Mouse (Mus musculus) neural tube, embryonic 11.5 days (tissue): ENCODE data around the gene Defa28. TPM values are rescaled to one million over a fixed set of nuclear protein-coding genes. Genes with fewer than 3 reads are reported as not detected.
"Not testable (repeated sequence)": the region's sequence is repeated elsewhere in the genome, so short reads cannot be mapped to it uniquely, and the experiment has no call there.

Experiments used
- ATAC-seq: fragments of 200-750 bp; cut with Nextera tagmentation; 2 replicates; pipeline ENCODE4 v1.8.0; 2017; ENCODE audit warnings: moderate number of reproducible peaks, mild to moderate bottlenecking, moderate TSS enrichment, moderate library complexity; ENCODE audit not compliant: insufficient read depth, low FRiP score, low TSS enrichment
- DNase-seq: peaks from one replicate; pipeline ENCODE4 v3.0.0-alpha.2; 2015; ENCODE audit warnings: low spot score
- H3K27ac ChIP-seq: fragments of 300-500 bp; sonication (generic); 2 replicates; pipeline ENCODE4 v1.5.1; 2014; ENCODE audit warnings: low read depth, mild to moderate bottlenecking, low read length
- H3K27me3 ChIP-seq: fragments of 300-500 bp; sonication (generic); 2 replicates; pipeline ENCODE4 v1.6.1; 2014; ENCODE audit warnings: mild to moderate bottlenecking, low read length, mixed read lengths; ENCODE audit not compliant: control insufficient read depth, insufficient read depth
- H3K36me3 ChIP-seq: fragments of 300-500 bp; sonication (generic); 2 replicates; pipeline ENCODE4 v1.6.1; 2014; ENCODE audit warnings: mild to moderate bottlenecking, low read length, moderate library complexity, mixed read lengths; ENCODE audit not compliant: control insufficient read depth, insufficient read depth
- H3K4me1 ChIP-seq: fragments of 300-500 bp; sonication (generic); 2 replicates; pipeline ENCODE4 v1.6.1; 2014; ENCODE audit warnings: low read length, mixed read lengths; ENCODE audit not compliant: control insufficient read depth, insufficient read depth
- H3K4me2 ChIP-seq: fragments of 300-500 bp; sonication (generic); 2 replicates; pipeline ENCODE4 v1.6.1; 2014; ENCODE audit warnings: low read depth, mild to moderate bottlenecking, moderate library complexity
- H3K4me3 ChIP-seq: fragments of 300-500 bp; sonication (generic); 2 replicates; pipeline ENCODE4 v1.5.1; 2014; ENCODE audit warnings: low read depth, low read length
- H3K9ac ChIP-seq: fragments of 300-500 bp; sonication (generic); 2 replicates; pipeline ENCODE4 v1.6.1; 2014; ENCODE audit warnings: mild to moderate bottlenecking, low read length
- H3K9me3 ChIP-seq: fragments of 300-500 bp; sonication (generic); 2 replicates; pipeline ENCODE4 v1.6.1; 2016; ENCODE audit warnings: low read length; ENCODE audit not compliant: control insufficient read depth
- WGBS: fragments of 180-500 bp; shearing (Covaris S2); extraction: QIAGEN DNeasy Blood & Tissue Kit; methylation state at CpG from one replicate; pipeline ENCODE4 v1.1.7; 2014; 5-methylcytosine and 5-hydroxymethylcytosine counted together
- polyA plus RNA-seq: library from polyadenylated mRNA; unstranded; fragments of >200 nt; fragmentation: Nextera tagmentation; extraction: Ambion mirVana; gene quantifications from 2 replicates; pipeline ENCODE4 v1.2.1, GENCODE M21; 2014

Gene Defa28
- not detected in 2 replicates for polyA plus RNA-seq

GRCm38 (mm10) chr8:21582706-21583105 lies at the start of gene Defa28:
Gene Defa28, plus strand, starts transcription at chr8:21583006.
- not testable (repeated sequence) for ATAC-seq, H3K27ac ChIP-seq, DNase-seq, H3K27me3 ChIP-seq, H3K4me3 ChIP-seq, H3K4me1 ChIP-seq, H3K36me3 ChIP-seq, H3K9me3 ChIP-seq, H3K4me2 ChIP-seq, H3K9ac ChIP-seq
- no CpG with 5 or more reads among the region's 1 CpGs for WGBS

- H3K9ac ChIP-seq, H3K9me3 ChIP-seq: not testable (repeated sequence)
These were observed 17.7 kb upstream of the Defa28 start, which contains the start of gene Defa37 for GRCm38 (mm10) chr8:21565086-21565485. Gene Defa37, plus strand, starts transcription at chr8:21565386.

GRCm38 (mm10) chr8:21594408-21594807 lies 11.6 kb downstream of the Defa28 start, which contains the start of gene Gm7861:
Gene Gm7861, minus strand, starts transcription at chr8:21594508.
- H3K9me3 ChIP-seq, H3K27ac ChIP-seq, DNase-seq, H3K4me3 ChIP-seq, H3K27me3 ChIP-seq, ATAC-seq, H3K9ac ChIP-seq, H3K4me1 ChIP-seq, H3K36me3 ChIP-seq, H3K4me2 ChIP-seq: not testable (repeated sequence)
- no CpG with 5 or more reads among the region's 1 CpGs for WGBS

More at GRCm38 (mm10) chr8:21565086-21565485, 17.7 kb upstream of the Defa28 start, which contains the start of gene Defa37:
- not testable (repeated sequence) for ATAC-seq, H3K4me3 ChIP-seq, H3K27ac ChIP-seq, DNase-seq, H3K36me3 ChIP-seq, H3K4me1 ChIP-seq, H3K4me2 ChIP-seq, H3K27me3 ChIP-seq
- WGBS: no CpG with 5 or more reads among the region's 1 CpGs

- WGBS: no CpG with 5 or more reads among the region's 1 CpGs
These were observed 35.1 kb downstream of the Defa28 start, which contains the start of gene Defa26 for GRCm38 (mm10) chr8:21617883-21618282. Gene Defa26, plus strand, starts transcription at chr8:21618183.

More at GRCm38 (mm10) chr8:21617883-21618282, 35.1 kb downstream of the Defa28 start, which contains the start of gene Defa26:
- ATAC-seq, H3K4me1 ChIP-seq, H3K27ac ChIP-seq, DNase-seq, H3K4me2 ChIP-seq, H3K27me3 ChIP-seq, H3K9ac ChIP-seq, H3K36me3 ChIP-seq, H3K4me3 ChIP-seq, H3K9me3 ChIP-seq: not testable (repeated sequence)

Other genes with a start within 250 kb of the Defa28 start
- gene Defa2, start 204.5 kb upstream of the Defa28 start, polyA plus RNA-seq: not detected in 2 replicates
- not detected in 2 replicates for gene Defa33, start 191.2 kb upstream of the Defa28 start, polyA plus RNA-seq
- gene Defa36, start 155.6 kb upstream of the Defa28 start, polyA plus RNA-seq: not detected in 2 replicates
- not detected in 2 replicates for gene Gm7849, start 126.4 kb upstream of the Defa28 start, polyA plus RNA-seq
- not detected in 2 replicates for gene Defa20, start 73.7 kb upstream of the Defa28 start, polyA plus RNA-seq
- gene Defa32, start 54.0 kb upstream of the Defa28 start, polyA plus RNA-seq: not detected in 2 replicates
- not detected in 2 replicates for gene Defa37, start 17.6 kb upstream of the Defa28 start, polyA plus RNA-seq
- not detected in 2 replicates for gene Gm7861, start 11.5 kb downstream of the Defa28 start, polyA plus RNA-seq
- gene Defa26, start 35.2 kb downstream of the Defa28 start, polyA plus RNA-seq: not detected in 2 replicates
- not detected in 2 replicates for gene Defa17, start 72.8 kb downstream of the Defa28 start, polyA plus RNA-seq
- not detected in 2 replicates for gene Defa34, start 82.8 kb downstream of the Defa28 start, polyA plus RNA-seq
- gene AY761184, start 120.6 kb downstream of the Defa28 start, polyA plus RNA-seq: not detected in 2 replicates
- gene Defa24, start 151.5 kb downstream of the Defa28 start, polyA plus RNA-seq: not detected in 2 replicates
- gene Defb50, start 240.5 kb downstream of the Defa28 start, polyA plus RNA-seq: not detected in 2 replicates